Mouse (Mus musculus) testis, adult 2 months (tissue): ENCODE data around the gene Cdh26.

Experiments
- CTCF ChIP-seq: fragments of 200-500 bp; IDR thresholded peaks from 2 replicates; pipeline ENCODE4 v1.5.1; 2012; ENCODE audit warnings: low read depth, mild to moderate bottlenecking, inconsistent platforms, low read length, moderate library complexity; ENCODE audit not compliant: control insufficient read depth, insufficient read depth, insufficient replicate concordance
- POLR2A ChIP-seq: fragments of 200-500 bp; IDR thresholded peaks from 2 replicates; pipeline ENCODE4 v1.6.1; 2012; ENCODE audit warnings: low read depth, mild to moderate bottlenecking, inconsistent platforms, low read length, moderate library complexity; ENCODE audit not compliant: control insufficient read depth

DNA sequence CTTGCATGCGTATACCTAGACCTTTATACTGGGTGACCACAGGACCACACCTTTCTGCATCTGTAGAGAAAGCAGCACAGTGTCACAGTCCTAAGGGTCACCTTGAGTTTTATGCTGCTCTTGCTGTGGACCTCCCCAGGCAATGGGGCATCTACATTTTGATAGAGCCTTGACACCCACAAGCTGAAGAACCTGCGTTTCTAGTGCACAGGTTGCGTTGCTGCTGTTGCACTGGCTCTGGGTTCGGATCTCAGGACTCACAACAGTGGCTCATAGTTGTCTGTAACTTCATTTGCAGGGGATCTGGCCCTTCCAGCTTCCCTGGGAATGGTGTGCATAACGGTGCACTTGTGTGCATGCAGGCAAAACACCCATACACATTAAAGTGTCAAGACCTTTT lies 3.1 kb upstream of the Cdh26 start:
- no peak for TF ChIP-seq CTCF
- TF ChIP-seq POLR2A: no peak
